Mouse (Mus musculus): Measurements from ENCODE around the gene Zbtb41. TPM values are rescaled to one million over a fixed set of nuclear protein-coding genes. Genes with fewer than 3 reads are reported as not detected.

Gene Zbtb41
- 9.1 and 9.9 TPM in 2 replicates for polyA plus RNA-seq (2015; fragmentation: Nextera tagmentation; extraction: Ambion mirVana)

DNA sequence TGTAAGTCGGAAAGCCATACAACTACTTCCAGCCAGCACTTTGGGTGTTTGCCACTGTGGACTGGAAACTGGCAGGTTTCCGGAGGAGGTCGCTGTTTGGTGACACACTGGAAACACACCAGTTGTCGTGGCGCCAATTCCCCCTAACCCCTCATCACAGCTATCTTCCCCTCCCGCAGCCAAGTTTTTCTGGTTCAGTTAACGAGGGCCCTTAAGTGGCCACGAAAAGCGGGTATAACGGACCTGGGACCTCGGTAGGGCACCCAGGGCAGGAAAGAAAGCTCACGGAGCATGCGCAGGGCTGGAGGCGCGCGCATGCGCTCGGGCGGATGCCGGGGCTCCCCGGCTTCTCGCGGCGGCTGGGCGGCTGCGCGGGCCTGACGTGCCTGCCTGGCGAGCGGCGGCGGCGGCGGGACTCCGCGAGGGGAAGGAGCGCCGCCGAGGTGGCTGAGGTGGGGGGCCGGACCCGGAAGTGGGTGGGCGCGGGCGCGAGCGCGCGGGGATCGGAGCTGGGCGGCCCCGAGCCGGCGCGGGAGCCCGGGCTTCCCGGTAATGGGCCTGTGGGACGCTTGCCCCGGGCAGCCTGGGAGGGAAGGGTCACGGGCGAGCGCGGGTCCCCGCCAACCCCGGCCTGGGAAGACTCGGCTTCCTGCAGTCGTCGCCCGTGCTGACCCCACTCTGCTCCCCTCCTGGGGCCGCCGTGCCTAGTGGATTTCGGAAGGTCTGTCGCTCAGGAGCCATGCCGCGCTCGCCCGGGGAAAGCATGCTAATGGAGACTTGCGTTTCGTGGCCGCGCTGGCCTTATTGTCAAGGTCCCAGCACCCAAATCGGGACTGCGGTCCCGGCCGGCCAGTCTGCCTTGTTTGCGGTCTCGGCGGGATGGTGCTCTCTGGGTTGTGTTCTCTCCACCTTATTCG lies at the start of gene Zbtb41:
Gene Zbtb41, plus strand, starts transcription at position 414 of the 917 bp plus-strand sequence.
- 0 out of 2 replicates have a peak, but pooled peaks cover 2% of the 10 kb centered on the region for H3K36me3 ChIP-seq (ENCODE audit: insufficient read depth, low read length)
- ATAC-seq (ENCODE audit: low FRiP score, low TSS enrichment): peak; percentile 98
- WGBS: under 1% methylated on average over 66 of the region's 88 CpGs
- H3K4me2 ChIP-seq (replicated peaks; ENCODE audit: low read depth, low read length): peak within 1 kb of the TSS; percentile 70
- no peaks in the 10 kb centered on the region for H3K27me3 ChIP-seq (ENCODE audit: insufficient read depth, low read length)
- H3K27ac ChIP-seq (ENCODE audit: low read length): peak within 1 kb of the TSS; percentile 78
- peaks cover 29% of the 10 kb centered on the region for H3K4me1 ChIP-seq (ENCODE audit: insufficient read depth, low read length)
- peak within 1 kb of the TSS; percentile 79 for H3K4me3 ChIP-seq (ENCODE audit: low read length)
- H3K9ac ChIP-seq (replicated peaks; ENCODE audit: low read length): peak within 1 kb of the TSS; percentile 92
- no peaks in the 10 kb centered on the region for H3K9me3 ChIP-seq (ENCODE audit: low read length)

DNA sequence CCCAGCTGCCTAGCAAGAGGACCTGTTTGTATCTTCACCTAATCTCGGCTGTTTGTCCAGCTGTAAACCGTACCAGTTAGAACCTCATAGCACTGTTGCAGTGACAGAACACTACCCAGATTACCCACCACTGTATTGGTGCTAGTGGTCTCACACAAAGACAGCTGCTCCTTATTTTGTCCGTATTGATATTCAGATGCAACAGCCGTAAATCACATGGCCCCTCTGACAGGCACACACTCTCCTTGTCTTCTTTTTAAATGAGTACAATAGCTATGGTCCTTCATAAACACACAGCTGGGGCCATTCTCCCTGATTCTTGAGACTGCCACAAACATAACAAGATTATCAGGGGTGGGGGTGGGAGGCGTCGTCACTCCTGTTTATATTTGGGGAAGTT lies 46.2 kb upstream of the Zbtb41 start:
- Histone ChIP-seq H3K4me3 (ENCODE audit: low read length) (no peak overlapping the region), H3K27me3 (ENCODE audit: insufficient read depth, low read length) (no peaks in the 10 kb centered on the region), H3K9me3 (ENCODE audit: low read length) (no peaks in the 10 kb centered on the region), H3K9ac (replicated peaks; ENCODE audit: low read length) (no peak overlapping the region), H3K4me1 (ENCODE audit: insufficient read depth, low read length) (no peaks in the 10 kb centered on the region), H3K4me2 (replicated peaks; ENCODE audit: low read depth, low read length) (no peak overlapping the region), H3K27ac (ENCODE audit: low read length) (no peak overlapping the region), H3K36me3 (ENCODE audit: insufficient read depth, low read length) (no peaks in the 10 kb centered on the region)
- no peak for ATAC-seq (ENCODE audit: low FRiP score, low TSS enrichment)
- WGBS: 46% methylated on average over 6 of the region's 6 CpGs

DNA sequence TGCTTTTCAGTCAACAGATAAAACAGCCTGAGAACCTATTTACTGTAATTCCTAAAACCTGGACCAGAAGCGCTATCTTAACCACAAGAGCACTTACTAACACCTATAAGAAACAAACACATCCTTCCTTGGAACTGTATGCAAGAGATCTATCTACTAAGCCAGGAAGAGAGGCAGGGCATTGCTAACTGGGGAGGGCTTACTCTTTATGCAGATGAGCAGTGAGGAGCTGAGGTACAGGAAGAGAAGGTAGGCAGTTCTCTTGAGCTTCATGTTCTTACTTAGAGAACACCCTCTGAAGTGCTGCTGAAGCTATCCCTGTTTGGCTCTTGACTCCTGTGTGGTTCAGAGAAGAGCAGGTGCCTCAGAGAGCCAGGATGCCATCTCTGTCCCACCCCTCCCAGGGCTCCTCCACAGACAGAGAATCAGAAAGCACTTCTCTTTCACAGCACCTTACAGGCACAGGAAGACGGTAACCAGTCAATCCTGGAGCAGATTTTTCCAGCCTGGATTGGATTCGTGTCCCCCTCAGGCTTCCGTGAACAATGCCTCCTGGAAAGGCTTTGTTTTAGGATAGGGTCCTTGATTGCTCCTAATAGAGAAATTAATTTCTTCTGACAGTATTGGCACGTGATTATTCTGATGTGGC lies 45.3 kb upstream of the Zbtb41 start, which contains the start of gene Crb1:
Gene Crb1, minus strand, starts transcription at position 463 of the 649 bp plus-strand sequence.
- Histone ChIP-seq H3K9me3 (ENCODE audit: low read length) (no peaks in the 10 kb centered on the region), H3K9ac (replicated peaks; ENCODE audit: low read length) (peak within 1 kb of the TSS; percentile 46; the same call in 1 of the 2 replicates), H3K4me1 (ENCODE audit: insufficient read depth, low read length) (no peaks in the 10 kb centered on the region), H3K4me2 (replicated peaks; ENCODE audit: low read depth, low read length) (peak within 1 kb of the TSS; percentile 32; the same call in 1 of the 2 replicates), H3K27me3 (ENCODE audit: insufficient read depth, low read length) (no peaks in the 10 kb centered on the region), H3K27ac (ENCODE audit: low read length) (no peak within 1 kb of the TSS), H3K4me3 (ENCODE audit: low read length) (peak within 1 kb of the TSS; percentile 16; the same call in 1 of the 2 replicates), H3K36me3 (ENCODE audit: insufficient read depth, low read length) (no peaks in the 10 kb centered on the region)
- ATAC-seq (ENCODE audit: low FRiP score, low TSS enrichment): peak; percentile 78; the same call in 1 of the 2 replicates
- 12% methylated on average over 5 of the region's 5 CpGs for WGBS

DNA sequence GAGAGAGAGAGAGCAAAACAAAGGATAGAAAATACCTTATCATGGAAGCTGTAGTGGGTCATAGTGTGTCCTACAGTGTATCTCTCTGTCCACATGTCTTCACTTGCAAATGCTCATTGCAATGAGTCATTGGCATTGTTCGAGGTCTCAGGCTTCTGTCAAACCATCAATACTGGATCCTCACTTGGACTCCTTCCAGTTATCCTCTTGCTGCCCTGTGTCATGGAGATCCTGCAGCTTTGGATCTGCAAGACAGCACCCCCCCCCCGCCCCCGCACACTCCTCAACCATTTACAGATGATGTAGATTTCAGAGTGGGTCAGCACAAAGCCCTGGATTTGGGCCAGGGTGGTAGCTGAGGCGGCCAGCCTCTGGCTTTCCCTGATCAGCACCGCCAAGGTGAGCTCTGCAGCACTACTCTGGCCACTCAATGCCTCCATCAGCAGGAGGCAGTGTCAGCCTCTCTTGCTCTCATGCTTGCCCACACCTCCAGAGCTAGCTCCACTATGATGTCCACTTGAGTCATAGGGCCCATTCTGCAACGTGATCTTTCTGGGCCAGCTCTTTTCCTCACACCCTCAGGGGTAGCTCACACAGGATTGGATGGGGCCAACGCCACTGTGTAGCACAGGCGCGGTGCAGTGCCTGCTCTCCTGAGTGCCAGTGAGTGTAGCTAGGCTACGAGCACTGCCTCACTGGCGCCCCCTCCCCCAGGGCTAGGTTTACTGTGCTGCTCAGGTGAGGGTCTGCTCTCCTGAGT lies 43.0 kb upstream of the Zbtb41 start:
- Histone ChIP-seq H3K36me3 (ENCODE audit: insufficient read depth, low read length) (no peaks in the 10 kb centered on the region), H3K4me3 (ENCODE audit: low read length) (no peak overlapping the region), H3K27ac (ENCODE audit: low read length) (no peak overlapping the region), H3K9ac (replicated peaks; ENCODE audit: low read length) (no peak overlapping the region), H3K9me3 (ENCODE audit: low read length) (no peaks in the 10 kb centered on the region), H3K4me1 (ENCODE audit: insufficient read depth, low read length) (no peaks in the 10 kb centered on the region), H3K27me3 (ENCODE audit: insufficient read depth, low read length) (no peaks in the 10 kb centered on the region), H3K4me2 (replicated peaks; ENCODE audit: low read depth, low read length) (no peak overlapping the region)
- peak; percentile 61 for ATAC-seq (ENCODE audit: low FRiP score, low TSS enrichment)
- WGBS: 30% methylated on average over 11 of the region's 11 CpGs

DNA sequence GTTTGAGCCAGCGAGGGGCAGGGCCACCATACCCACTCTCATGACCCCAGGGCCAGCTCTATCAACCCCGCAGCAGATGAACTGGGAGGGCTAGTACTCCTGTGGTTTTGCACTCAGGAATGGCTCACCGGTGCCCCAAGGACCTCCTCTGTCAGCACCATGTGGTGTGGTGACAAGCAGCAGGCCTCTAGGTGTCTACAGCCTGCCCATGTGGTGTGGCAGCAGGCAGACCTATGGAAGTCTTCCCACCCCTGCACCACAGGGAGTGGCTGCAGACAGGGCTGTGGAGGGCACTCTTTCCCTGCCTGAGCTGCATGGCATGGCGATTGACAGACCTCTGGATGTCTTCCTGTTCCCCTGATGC lies 42.5 kb upstream of the Zbtb41 start:
- Histone ChIP-seq H3K9ac (replicated peaks; ENCODE audit: low read length) (no peak overlapping the region), H3K4me1 (ENCODE audit: insufficient read depth, low read length) (no peaks in the 10 kb centered on the region), H3K9me3 (ENCODE audit: low read length) (no peaks in the 10 kb centered on the region), H3K27me3 (ENCODE audit: insufficient read depth, low read length) (no peaks in the 10 kb centered on the region), H3K27ac (ENCODE audit: low read length) (no peak overlapping the region), H3K4me2 (replicated peaks; ENCODE audit: low read depth, low read length) (no peak overlapping the region), H3K36me3 (ENCODE audit: insufficient read depth, low read length) (no peaks in the 10 kb centered on the region), H3K4me3 (ENCODE audit: low read length) (no peak overlapping the region)
- ATAC-seq (ENCODE audit: low FRiP score, low TSS enrichment): peak; percentile 42
- WGBS: 27% methylated on average over 4 of the region's 4 CpGs

DNA sequence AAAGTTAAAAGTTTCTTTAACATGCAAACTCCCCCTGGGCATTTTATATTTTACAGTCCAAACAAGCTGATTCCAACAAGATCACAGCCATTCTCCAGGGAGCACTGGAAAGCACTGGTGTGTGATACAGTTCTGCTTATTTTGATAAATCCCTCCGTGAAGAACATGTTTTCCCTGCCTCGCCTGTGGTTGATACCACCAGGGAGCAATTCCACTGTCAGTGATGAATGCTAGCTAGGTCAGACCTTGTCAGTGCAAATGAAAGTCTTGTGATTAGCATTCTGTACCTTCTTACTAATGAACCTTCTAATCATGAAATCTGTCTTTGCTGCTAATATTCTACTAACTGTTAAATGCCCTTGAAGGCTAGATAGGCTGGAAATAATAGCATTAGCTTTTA lies 30.3 kb upstream of the Zbtb41 start:
- Histone ChIP-seq H3K9ac (replicated peaks; ENCODE audit: low read length) (no peak overlapping the region), H3K27me3 (ENCODE audit: insufficient read depth, low read length) (no peaks in the 10 kb centered on the region), H3K4me2 (replicated peaks; ENCODE audit: low read depth, low read length) (no peak overlapping the region), H3K36me3 (ENCODE audit: insufficient read depth, low read length) (no peaks in the 10 kb centered on the region), H3K4me1 (ENCODE audit: insufficient read depth, low read length) (no peaks in the 10 kb centered on the region), H3K27ac (ENCODE audit: low read length) (no peak overlapping the region), H3K4me3 (ENCODE audit: low read length) (no peak overlapping the region), H3K9me3 (ENCODE audit: low read length) (no peaks in the 10 kb centered on the region)
- 28% methylated on average over 2 of the region's 2 CpGs for WGBS
- ATAC-seq (ENCODE audit: low FRiP score, low TSS enrichment): no peak

DNA sequence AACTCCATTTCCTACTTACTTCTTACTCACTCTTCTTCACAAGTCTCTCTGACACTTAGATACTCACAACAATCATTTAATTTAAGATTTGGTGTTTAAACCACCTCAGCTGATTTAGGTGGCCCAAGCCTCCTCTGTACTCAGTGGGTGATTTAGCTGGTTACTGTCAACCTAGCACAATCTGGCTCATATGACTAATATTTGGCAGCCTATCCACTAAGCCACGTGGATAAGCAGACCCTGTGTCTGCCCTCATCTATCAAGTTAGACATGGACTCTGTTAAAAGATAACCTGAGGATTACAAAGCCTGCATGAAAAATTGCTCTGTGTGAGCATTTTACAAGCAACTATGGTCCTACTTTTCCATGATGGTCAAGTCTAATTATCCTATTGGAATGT lies 25.5 kb upstream of the Zbtb41 start:
- H3K4me1 ChIP-seq (ENCODE audit: insufficient read depth, low read length): no peaks in the 10 kb centered on the region
- H3K4me2 ChIP-seq (replicated peaks; ENCODE audit: low read depth, low read length): no peak overlapping the region
- no peaks in the 10 kb centered on the region for H3K9me3 ChIP-seq (ENCODE audit: low read length)
- H3K27ac ChIP-seq (ENCODE audit: low read length): no peak overlapping the region
- no peak for ATAC-seq (ENCODE audit: low FRiP score, low TSS enrichment)
- no peak overlapping the region for H3K4me3 ChIP-seq (ENCODE audit: low read length)
- no peak overlapping the region for H3K9ac ChIP-seq (replicated peaks; ENCODE audit: low read length)
- no peaks in the 10 kb centered on the region for H3K36me3 ChIP-seq (ENCODE audit: insufficient read depth, low read length)
- WGBS: 29% methylated on average over 1 of the region's 1 CpGs
- H3K27me3 ChIP-seq (ENCODE audit: insufficient read depth, low read length): no peaks in the 10 kb centered on the region

DNA sequence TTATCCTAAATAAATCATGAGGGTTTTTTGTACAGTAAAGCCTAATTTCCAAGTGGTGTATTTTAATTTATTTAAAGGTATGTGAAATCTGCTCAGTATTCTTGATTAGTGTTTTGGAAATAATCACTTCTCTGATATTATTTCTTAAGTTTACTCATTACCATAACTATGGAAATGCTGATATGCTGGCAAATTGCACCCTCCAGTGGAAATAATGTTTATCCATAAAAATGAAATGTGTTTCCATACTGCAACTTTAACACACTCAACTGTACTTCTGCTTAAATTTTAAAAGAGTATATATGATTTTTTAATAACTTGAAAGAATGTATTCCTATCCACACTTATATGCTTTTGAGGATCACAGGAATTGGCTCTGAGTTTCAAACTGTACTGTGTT lies 16.3 kb upstream of the Zbtb41 start:
- ATAC-seq (ENCODE audit: low FRiP score, low TSS enrichment): no peak
- no peak overlapping the region for H3K27ac ChIP-seq (ENCODE audit: low read length)
- no peak overlapping the region for H3K9ac ChIP-seq (replicated peaks; ENCODE audit: low read length)
- H3K9me3 ChIP-seq (ENCODE audit: low read length): peaks cover 4% of the 10 kb centered on the region
- no peaks in the 10 kb centered on the region for H3K4me1 ChIP-seq (ENCODE audit: insufficient read depth, low read length)
- no peak overlapping the region for H3K4me2 ChIP-seq (replicated peaks; ENCODE audit: low read depth, low read length)
- no peaks in the 10 kb centered on the region for H3K27me3 ChIP-seq (ENCODE audit: insufficient read depth, low read length)
- no peak overlapping the region for H3K4me3 ChIP-seq (ENCODE audit: low read length)
- H3K36me3 ChIP-seq (ENCODE audit: insufficient read depth, low read length): no peaks in the 10 kb centered on the region

DNA sequence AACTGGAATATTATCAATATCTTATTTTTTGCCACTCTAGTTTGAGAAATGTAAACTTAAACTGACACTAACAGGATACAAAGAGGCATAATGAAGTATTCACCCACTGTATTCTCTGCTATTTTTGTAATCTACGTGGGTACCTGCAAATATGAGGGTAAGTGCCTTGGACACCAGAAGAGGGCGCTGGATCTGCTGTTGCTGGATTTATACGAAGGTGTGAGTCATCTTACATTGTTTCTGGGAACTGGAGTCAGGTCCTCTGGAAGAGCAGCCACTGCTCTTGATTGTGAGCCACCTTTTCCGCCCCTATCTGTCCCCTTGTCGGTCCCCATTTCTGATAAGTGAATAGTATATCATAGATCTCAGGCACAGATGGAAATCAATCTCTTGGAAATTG lies 14.4 kb upstream of the Zbtb41 start:
- Histone ChIP-seq H3K27me3 (ENCODE audit: insufficient read depth, low read length) (no peaks in the 10 kb centered on the region), H3K4me1 (ENCODE audit: insufficient read depth, low read length) (no peaks in the 10 kb centered on the region), H3K4me3 (ENCODE audit: low read length) (no peak overlapping the region), H3K9me3 (ENCODE audit: low read length) (peaks cover 5% of the 10 kb centered on the region), H3K4me2 (replicated peaks; ENCODE audit: low read depth, low read length) (no peak overlapping the region), H3K27ac (ENCODE audit: low read length) (no peak overlapping the region), H3K9ac (replicated peaks; ENCODE audit: low read length) (no peak overlapping the region), H3K36me3 (ENCODE audit: insufficient read depth, low read length) (no peaks in the 10 kb centered on the region)
- ATAC-seq (ENCODE audit: low FRiP score, low TSS enrichment): no peak
- 56% methylated on average over 5 of the region's 5 CpGs for WGBS
